Mouse (Mus musculus) heart, embryonic 16.5 days (tissue): ENCODE measurements around the gene Vmn1r214. TPM values are rescaled to one million over a fixed set of nuclear protein-coding genes. Genes with fewer than 3 reads are reported as not detected.

ENCODE experiments used
- ATAC-seq: fragments of 200-750 bp; cut with Nextera tagmentation; replicated peaks from 2 replicates; pipeline ENCODE4 v1.8.0; 2017; ENCODE audit warnings: moderate number of reproducible peaks; ENCODE audit not compliant: insufficient read depth, low FRiP score; ENCODE audit errors: extremely low read depth
- H3K27ac ChIP-seq: fragments of 300-500 bp; sonication (generic); 2 replicates; pipeline ENCODE4 v1.5.1; 2014; ENCODE audit warnings: mild to moderate bottlenecking, low read length, control low read depth, moderate library complexity
- H3K27me3 ChIP-seq: fragments of 300-500 bp; sonication (generic); 2 replicates; pipeline ENCODE4 v1.6.1; 2014; ENCODE audit warnings: low read length, mixed read lengths; ENCODE audit not compliant: control insufficient read depth, insufficient read depth
- H3K36me3 ChIP-seq: fragments of 300-500 bp; sonication (generic); 2 replicates; pipeline ENCODE4 v1.6.1; 2014; ENCODE audit not compliant: control insufficient read depth, insufficient read depth
- H3K4me1 ChIP-seq: fragments of 300-500 bp; sonication (generic); 2 replicates; pipeline ENCODE4 v1.6.1; 2014; ENCODE audit warnings: low read length, mixed read lengths; ENCODE audit not compliant: control insufficient read depth, insufficient read depth
- H3K4me2 ChIP-seq: fragments of 300-500 bp; sonication (generic); 2 replicates; pipeline ENCODE4 v1.6.1; 2014; ENCODE audit warnings: low read depth, mild to moderate bottlenecking, control low read depth, low read length
- H3K4me3 ChIP-seq: fragments of 300-500 bp; sonication (generic); 2 replicates; pipeline ENCODE4 v1.5.1; 2014; ENCODE audit warnings: mild to moderate bottlenecking, control low read depth, low read length
- H3K9ac ChIP-seq: fragments of 300-500 bp; sonication (generic); 2 replicates; pipeline ENCODE4 v1.6.1; 2014; ENCODE audit warnings: low read length, control low read depth
- H3K9me3 ChIP-seq: fragments of 300-500 bp; sonication (generic); replicated peaks from 2 replicates; pipeline ENCODE4 v1.6.1; 2016; ENCODE audit warnings: low read length; ENCODE audit not compliant: control insufficient read depth
- WGBS: fragments of 180-500 bp; shearing (Covaris S2); extraction: QIAGEN DNeasy Blood & Tissue Kit; methylation state at CpG from one replicate; pipeline ENCODE4 v1.1.7; 2014; 5-methylcytosine and 5-hydroxymethylcytosine counted together
- polyA plus RNA-seq: library from polyadenylated mRNA; unstranded; fragments of >200 nt; fragmentation: Nextera tagmentation; extraction: Ambion mirVana; gene quantifications from 2 replicates; pipeline ENCODE4 v1.2.1, GENCODE M21; 2015

The Vmn1r214 gene
- not detected in 2 replicates for polyA plus RNA-seq

- no peaks in the 10 kb centered on the region for H3K4me1 ChIP-seq
- WGBS = 87% methylated on average over 3 of the region's 3 CpGs
- H3K9ac ChIP-seq = no peak within 1 kb of the TSS
- no peaks in the 10 kb centered on the region for H3K27me3 ChIP-seq
- H3K36me3 ChIP-seq = no peaks in the 10 kb centered on the region
- H3K27ac ChIP-seq = no peak within 1 kb of the TSS
- no peak for ATAC-seq
- no peak within 1 kb of the TSS for H3K4me2 ChIP-seq
- no peaks in the 10 kb centered on the region for H3K9me3 ChIP-seq
- no peak within 1 kb of the TSS for H3K4me3 ChIP-seq
Measured at GRCm38 (mm10) chr13:23030118-23030517, at the start of gene Vmn1r214. Vmn1r214 (plus strand) TSS chr13:23030418.

GRCm38 (mm10) chr13:22990214-22990891 is 39.9 kb upstream of the Vmn1r214 start:
- WGBS = 77% methylated on average over 11 of the region's 11 CpGs
- H3K4me3 ChIP-seq = no peak overlapping the region
- no peaks in the 10 kb centered on the region for H3K36me3 ChIP-seq
- no peak overlapping the region for H3K27ac ChIP-seq
- no peaks in the 10 kb centered on the region; the same call in 1 of the 2 replicates for H3K9me3 ChIP-seq
- H3K4me2 ChIP-seq = no peak overlapping the region
- H3K4me1 ChIP-seq = no peaks in the 10 kb centered on the region
- H3K9ac ChIP-seq = no peak overlapping the region
- H3K27me3 ChIP-seq = no peaks in the 10 kb centered on the region
- ATAC-seq = no peak

GRCm38 (mm10) chr13:22992178-22992700 is 38.0 kb upstream of the Vmn1r214 start:
- H3K4me2 ChIP-seq = no peak overlapping the region
- no peaks in the 10 kb centered on the region for H3K27me3 ChIP-seq
- H3K27ac ChIP-seq = no peak overlapping the region
- no peak overlapping the region for H3K9ac ChIP-seq
- peaks cover 2% of the 10 kb centered on the region; the same call in 1 of the 2 replicates for H3K9me3 ChIP-seq
- H3K36me3 ChIP-seq = no peaks in the 10 kb centered on the region
- H3K4me3 ChIP-seq = no peak overlapping the region
- ATAC-seq = no peak
- 44% methylated on average over 1 of the region's 1 CpGs for WGBS
- H3K4me1 ChIP-seq = no peaks in the 10 kb centered on the region

- H3K36me3 ChIP-seq = no peaks in the 10 kb centered on the region
- H3K4me2 ChIP-seq = no peak overlapping the region
- no peaks in the 10 kb centered on the region for H3K27me3 ChIP-seq
- peaks cover 6% of the 10 kb centered on the region for H3K9me3 ChIP-seq
- H3K27ac ChIP-seq = no peak overlapping the region
- no peak for ATAC-seq
- H3K4me1 ChIP-seq = no peaks in the 10 kb centered on the region
- H3K4me3 ChIP-seq = no peak overlapping the region
- WGBS = 59% methylated on average over 2 of the region's 2 CpGs
- no peak overlapping the region for H3K9ac ChIP-seq
Measured at GRCm38 (mm10) chr13:22992721-22993120, 37.5 kb upstream of the Vmn1r214 start.

GRCm38 (mm10) chr13:23007356-23007755 is 22.9 kb upstream of the Vmn1r214 start, which contains the start of gene Vmn1r213:
Vmn1r213 (plus strand) TSS chr13:23007656.
- Histone ChIP-seq H3K4me3 (no peak within 1 kb of the TSS), H3K9me3 (no peaks in the 10 kb centered on the region; the same call in 1 of the 2 replicates), H3K4me1 (no peaks in the 10 kb centered on the region), H3K36me3 (no peaks in the 10 kb centered on the region), H3K27ac (no peak within 1 kb of the TSS), H3K4me2 (no peak within 1 kb of the TSS), H3K27me3 (no peaks in the 10 kb centered on the region), H3K9ac (no peak within 1 kb of the TSS)
- WGBS = 70% methylated on average over 1 of the region's 1 CpGs
- ATAC-seq = no peak

- H3K27me3 ChIP-seq = no peaks in the 10 kb centered on the region
- H3K4me2 ChIP-seq = no peak overlapping the region
- no peaks in the 10 kb centered on the region for H3K9me3 ChIP-seq
- no peak overlapping the region for H3K27ac ChIP-seq
- H3K4me1 ChIP-seq = no peaks in the 10 kb centered on the region
- no peaks in the 10 kb centered on the region for H3K36me3 ChIP-seq
- no peak overlapping the region for H3K4me3 ChIP-seq
- no peak for ATAC-seq
- H3K9ac ChIP-seq = no peak overlapping the region
Measured at GRCm38 (mm10) chr13:23018158-23018557, 12.1 kb upstream of the Vmn1r214 start.

DNA sequence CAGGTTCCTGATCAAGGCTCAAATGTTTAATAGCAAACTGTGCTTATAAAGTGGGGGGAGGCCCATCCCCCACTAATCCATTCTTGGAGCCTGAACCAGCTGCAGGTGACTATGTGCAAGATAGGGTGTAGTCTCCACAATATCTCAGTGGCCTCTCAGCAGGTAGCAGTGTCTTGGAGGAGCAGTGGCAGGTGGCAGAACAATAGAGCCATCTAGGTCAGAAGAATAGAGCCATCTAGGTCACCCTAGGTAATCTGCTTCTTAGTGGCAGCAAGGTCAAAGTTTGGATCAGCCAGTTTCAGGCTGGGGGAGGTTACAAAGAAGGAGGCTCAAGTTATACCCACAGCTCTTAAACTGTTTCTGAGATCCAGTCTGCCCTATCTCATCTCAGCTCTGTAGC is 5.4 kb upstream of the Vmn1r214 start:
- H3K4me1 ChIP-seq = no peaks in the 10 kb centered on the region
- H3K9me3 ChIP-seq = no peaks in the 10 kb centered on the region
- no peak overlapping the region for H3K9ac ChIP-seq
- H3K27ac ChIP-seq = no peak overlapping the region
- H3K27me3 ChIP-seq = no peaks in the 10 kb centered on the region
- H3K4me2 ChIP-seq = no peak overlapping the region
- no peaks in the 10 kb centered on the region for H3K36me3 ChIP-seq
- ATAC-seq = no peak
- no peak overlapping the region for H3K4me3 ChIP-seq

GRCm38 (mm10) chr13:23057778-23058177 is 27.6 kb downstream of the Vmn1r214 start:
- Histone ChIP-seq H3K27me3 (no peaks in the 10 kb centered on the region), H3K9ac (no peak overlapping the region), H3K36me3 (no peaks in the 10 kb centered on the region), H3K9me3 (no peaks in the 10 kb centered on the region), H3K4me2 (no peak overlapping the region), H3K27ac (no peak overlapping the region), H3K4me3 (no peak overlapping the region), H3K4me1 (no peaks in the 10 kb centered on the region)
- no peak for ATAC-seq
- 59% methylated on average over 1 of the region's 1 CpGs for WGBS

- no peak within 1 kb of the TSS for H3K4me3 ChIP-seq
- no peak for ATAC-seq
- H3K27ac ChIP-seq = no peak within 1 kb of the TSS
Measured at GRCm38 (mm10) chr13:23067725-23068124, 37.5 kb downstream of the Vmn1r214 start, which contains the start of gene Vmn1r215. Vmn1r215 (plus strand) TSS chr13:23068025.

More at GRCm38 (mm10) chr13:23067725-23068124, 37.5 kb downstream of the Vmn1r214 start, which contains the start of gene Vmn1r215:
- Histone ChIP-seq H3K9me3 (no peaks in the 10 kb centered on the region), H3K36me3 (no peaks in the 10 kb centered on the region), H3K9ac (no peak within 1 kb of the TSS), H3K27me3 (no peaks in the 10 kb centered on the region), H3K4me2 (no peak within 1 kb of the TSS), H3K4me1 (no peaks in the 10 kb centered on the region)
- 65% methylated on average over 1 of the region's 1 CpGs for WGBS
